Mouse (Mus musculus) thymus, adult 2 months (tissue): ENCODE measurements around the gene A230050P20Rik.

Experiments
- CTCF ChIP-seq: fragments of 200-500 bp; IDR thresholded peaks from 2 replicates; pipeline ENCODE4 v1.5.1; 2012; ENCODE audit warnings: mild to moderate bottlenecking, control low read depth, low read length, moderate library complexity, borderline replicate concordance; ENCODE audit not compliant: control insufficient read depth, poor library complexity, insufficient read depth; ENCODE audit errors: extremely low read depth
- POLR2A ChIP-seq: fragments of 200-500 bp; IDR thresholded peaks from 2 replicates; pipeline ENCODE4 v1.6.1; 2012; ENCODE audit warnings: mild to moderate bottlenecking, low read length, control low read depth, moderate library complexity; ENCODE audit not compliant: control insufficient read depth, poor library complexity, insufficient read depth; ENCODE audit errors: extremely low read depth

DNA sequence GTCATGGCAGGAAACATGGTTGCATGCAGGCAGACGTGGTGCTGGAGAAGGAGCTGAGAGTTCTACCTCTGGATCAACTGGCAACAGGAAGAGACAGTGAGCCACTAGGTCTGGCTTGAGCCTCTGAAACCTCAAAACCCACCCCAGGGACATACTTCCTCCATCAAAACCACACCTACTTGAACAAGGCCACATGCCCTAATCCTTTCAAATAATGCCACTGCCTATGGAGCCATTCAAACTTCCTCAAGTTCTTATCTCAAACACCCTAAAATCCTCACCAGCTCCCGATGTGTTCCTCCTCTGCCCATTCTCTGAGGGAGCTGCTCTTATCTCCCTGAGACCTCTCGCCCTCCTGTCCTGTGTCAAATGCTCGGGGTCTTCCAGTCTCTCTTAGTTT, 26.2 kb upstream of the A230050P20Rik start:
- TF ChIP-seq CTCF (no peak), POLR2A (no peak)
